Mouse (Mus musculus): Measurements from ENCODE around the gene Spred2. TPM values are rescaled to one million over a fixed set of nuclear protein-coding genes. Genes with fewer than 3 reads are reported as not detected.

Spred2 gene
- polyA plus RNA-seq, 1 experiment, result 25.4 TPM

DNA sequence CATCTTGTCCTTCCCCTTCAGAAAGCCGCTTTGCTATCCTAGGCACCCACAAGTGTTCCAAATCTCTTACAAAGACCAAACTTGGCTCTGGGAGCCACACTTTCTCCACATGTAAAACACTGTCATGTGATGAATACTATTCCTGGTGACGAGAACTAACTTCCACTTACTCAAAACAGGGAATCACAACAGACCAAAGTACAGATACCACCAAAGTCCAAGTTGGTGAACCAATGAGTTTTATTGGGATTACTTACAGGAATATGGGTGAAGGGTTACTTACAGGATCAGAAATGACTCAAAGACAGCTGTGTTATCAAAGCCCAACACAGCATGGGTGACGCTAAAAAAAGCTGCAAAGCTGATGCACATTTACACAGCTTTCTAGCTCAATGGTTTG is 30.9 kb upstream of the Spred2 start:
- 94% methylated on average over 3 of the region's 3 CpGs for WGBS
- Histone ChIP-seq H3K4me3 (ENCODE audit: control insufficient read depth, insufficient read depth, low read length) (no peak overlapping the region), H3K4me1 (replicated peaks; ENCODE audit: control insufficient read depth, insufficient read depth, low read length) (peaks cover 5% of the 10 kb centered on the region; the same call in 1 of the 2 replicates), H3K27me3 (ENCODE audit: control insufficient read depth, insufficient read depth, low read length) (no peaks in the 10 kb centered on the region), H3K36me3 (ENCODE audit: control insufficient read depth, insufficient read depth, low read length) (no peaks in the 10 kb centered on the region), H3K27ac (ENCODE audit: control insufficient read depth, insufficient read depth, low read length) (no peak overlapping the region)
- TF ChIP-seq CTCF (IDR thresholded peaks at IDR 0.05; ENCODE audit: borderline replicate concordance, control insufficient read depth, extremely low read depth, insufficient read depth, low read length, poor library complexity) (no peak), POLR2A (IDR thresholded peaks at IDR 0.05; ENCODE audit: control insufficient read depth, extremely low read depth, insufficient read depth, low read length, poor library complexity) (no peak)
- DNase-seq, result no peak

DNA sequence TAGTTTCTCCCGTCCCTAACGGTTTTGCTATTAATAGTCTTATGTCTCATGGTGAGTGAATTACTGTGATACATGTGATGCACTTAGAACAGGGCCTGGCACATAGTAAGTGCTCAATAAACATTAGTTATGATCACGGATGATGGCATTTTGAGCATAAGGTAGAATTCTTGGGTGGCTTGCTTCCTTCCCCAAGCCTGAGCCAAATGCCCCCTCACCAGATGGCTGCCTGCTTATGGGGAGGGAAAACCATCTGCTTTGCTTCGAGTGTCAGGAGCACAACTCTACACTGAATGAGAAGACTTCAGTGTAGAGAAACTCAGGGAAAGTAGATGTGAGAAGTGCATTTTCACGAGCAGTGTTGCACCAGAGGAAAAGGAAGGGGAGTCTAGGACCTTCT is 24.6 kb upstream of the Spred2 start:
- Histone ChIP-seq H3K27me3 (ENCODE audit: control insufficient read depth, insufficient read depth, low read length) (no peaks in the 10 kb centered on the region), H3K4me1 (replicated peaks; ENCODE audit: control insufficient read depth, insufficient read depth, low read length) (no peaks in the 10 kb centered on the region; the same call in 1 of the 2 replicates), H3K27ac (ENCODE audit: control insufficient read depth, insufficient read depth, low read length) (no peak overlapping the region), H3K36me3 (ENCODE audit: control insufficient read depth, insufficient read depth, low read length) (no peaks in the 10 kb centered on the region), H3K4me3 (ENCODE audit: control insufficient read depth, insufficient read depth, low read length) (no peak overlapping the region)
- TF ChIP-seq POLR2A (IDR thresholded peaks at IDR 0.05; ENCODE audit: control insufficient read depth, extremely low read depth, insufficient read depth, low read length, poor library complexity), result no peak
- no peak for TF ChIP-seq CTCF (IDR thresholded peaks at IDR 0.05; ENCODE audit: borderline replicate concordance, control insufficient read depth, extremely low read depth, insufficient read depth, low read length, poor library complexity)
- 86% methylated on average over 5 of the region's 5 CpGs for WGBS
- DNase-seq, result no peak

- no peaks in the 10 kb centered on the region for H3K27me3 ChIP-seq (ENCODE audit: control insufficient read depth, insufficient read depth, low read length)
- no peak overlapping the region for H3K4me3 ChIP-seq (ENCODE audit: control insufficient read depth, insufficient read depth, low read length)
- H3K36me3 ChIP-seq (ENCODE audit: control insufficient read depth, insufficient read depth, low read length), result no peaks in the 10 kb centered on the region
- TF ChIP-seq CTCF (IDR thresholded peaks at IDR 0.05; ENCODE audit: borderline replicate concordance, control insufficient read depth, extremely low read depth, insufficient read depth, low read length, poor library complexity) (no peak), POLR2A (IDR thresholded peaks at IDR 0.05; ENCODE audit: control insufficient read depth, extremely low read depth, insufficient read depth, low read length, poor library complexity) (no peak)
- no peak for DNase-seq
- 89% methylated on average over 4 of the region's 4 CpGs for WGBS
- no peaks in the 10 kb centered on the region; the same call in 1 of the 2 replicates for H3K4me1 ChIP-seq (replicated peaks; ENCODE audit: control insufficient read depth, insufficient read depth, low read length)
- H3K27ac ChIP-seq (ENCODE audit: control insufficient read depth, insufficient read depth, low read length), result no peak overlapping the region
Measured at GRCm38 (mm10) chr11:19900712-19901111, 23.5 kb upstream of the Spred2 start.

DNA sequence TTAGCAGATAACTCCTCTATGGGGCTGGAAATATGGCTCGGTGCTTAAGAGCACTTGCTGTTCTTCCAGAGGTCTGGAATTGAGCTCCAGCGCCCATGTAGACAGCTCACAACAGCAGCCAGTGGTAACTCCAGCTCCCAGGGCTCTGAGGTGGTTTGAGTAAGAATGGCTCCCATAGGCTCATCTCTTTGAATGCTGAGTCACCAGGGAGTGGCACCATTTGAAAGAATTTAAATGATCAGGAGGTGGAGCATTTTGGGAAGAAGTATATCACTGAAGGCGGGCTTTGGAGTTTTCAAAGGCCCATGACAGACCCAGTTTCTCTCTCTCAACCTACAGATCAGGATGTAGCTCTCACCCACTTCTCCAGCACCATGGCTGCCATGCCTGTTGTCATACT is 13.0 kb upstream of the Spred2 start:
- 96% methylated on average over 3 of the region's 3 CpGs for WGBS
- no peak for DNase-seq
- Histone ChIP-seq H3K27ac (ENCODE audit: control insufficient read depth, insufficient read depth, low read length) (no peak overlapping the region), H3K27me3 (ENCODE audit: control insufficient read depth, insufficient read depth, low read length) (no peaks in the 10 kb centered on the region), H3K4me3 (ENCODE audit: control insufficient read depth, insufficient read depth, low read length) (no peak overlapping the region), H3K36me3 (ENCODE audit: control insufficient read depth, insufficient read depth, low read length) (no peaks in the 10 kb centered on the region), H3K4me1 (replicated peaks; ENCODE audit: control insufficient read depth, insufficient read depth, low read length) (no peaks in the 10 kb centered on the region)
- TF ChIP-seq POLR2A (IDR thresholded peaks at IDR 0.05; ENCODE audit: control insufficient read depth, extremely low read depth, insufficient read depth, low read length, poor library complexity) (no peak), CTCF (IDR thresholded peaks at IDR 0.05; ENCODE audit: borderline replicate concordance, control insufficient read depth, extremely low read depth, insufficient read depth, low read length, poor library complexity) (no peak)

DNA sequence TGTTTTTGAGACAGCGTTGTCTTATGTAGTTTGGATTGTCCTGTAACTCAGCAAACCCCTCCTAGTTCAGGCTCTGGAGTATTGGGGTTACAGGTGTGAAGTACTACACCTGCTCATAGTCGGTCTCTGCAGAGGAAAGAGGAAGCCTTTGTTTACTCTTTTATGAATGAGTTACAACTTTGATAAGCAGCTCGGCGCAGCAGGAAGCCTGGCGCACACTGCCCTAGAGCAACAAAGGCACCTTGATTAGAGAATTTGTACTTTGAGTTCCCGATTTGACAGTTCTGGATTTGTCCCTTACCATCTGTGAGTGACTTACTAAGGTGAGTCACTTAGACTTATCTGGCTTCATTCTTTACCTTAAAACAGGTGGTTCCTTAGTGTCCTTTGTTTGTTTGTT is 12.0 kb upstream of the Spred2 start:
- Histone ChIP-seq H3K27me3 (ENCODE audit: control insufficient read depth, insufficient read depth, low read length) (no peaks in the 10 kb centered on the region), H3K4me1 (replicated peaks; ENCODE audit: control insufficient read depth, insufficient read depth, low read length) (no peaks in the 10 kb centered on the region), H3K27ac (ENCODE audit: control insufficient read depth, insufficient read depth, low read length) (no peak overlapping the region), H3K36me3 (ENCODE audit: control insufficient read depth, insufficient read depth, low read length) (no peaks in the 10 kb centered on the region), H3K4me3 (ENCODE audit: control insufficient read depth, insufficient read depth, low read length) (no peak overlapping the region)
- TF ChIP-seq CTCF (IDR thresholded peaks at IDR 0.05; ENCODE audit: borderline replicate concordance, control insufficient read depth, extremely low read depth, insufficient read depth, low read length, poor library complexity) (no peak), POLR2A (IDR thresholded peaks at IDR 0.05; ENCODE audit: control insufficient read depth, extremely low read depth, insufficient read depth, low read length, poor library complexity) (no peak)
- DNase-seq, result no peak
- WGBS, result 64% methylated on average over 6 of the region's 6 CpGs

DNA sequence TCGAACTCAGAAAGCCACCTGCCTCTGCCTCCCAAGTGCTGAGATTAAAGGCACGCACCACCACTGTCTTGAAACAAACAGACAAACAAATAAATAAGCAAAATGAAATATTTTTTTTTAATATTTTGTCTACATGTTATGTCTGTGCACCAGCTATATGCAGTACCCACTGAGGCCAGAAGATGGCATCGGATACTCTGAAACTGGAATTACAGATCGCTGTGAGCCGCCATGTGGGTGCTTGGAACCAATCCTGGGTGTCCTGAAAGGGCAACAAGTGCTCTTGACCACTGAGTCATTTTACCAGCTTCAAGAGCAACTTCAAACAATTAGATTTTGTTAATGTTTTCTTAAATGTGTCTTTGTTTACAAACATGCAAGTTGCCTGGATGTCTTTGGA is 11.5 kb upstream of the Spred2 start:
- H3K27ac ChIP-seq (ENCODE audit: control insufficient read depth, insufficient read depth, low read length), result no peak overlapping the region
- no peaks in the 10 kb centered on the region for H3K27me3 ChIP-seq (ENCODE audit: control insufficient read depth, insufficient read depth, low read length)
- H3K4me1 ChIP-seq (replicated peaks; ENCODE audit: control insufficient read depth, insufficient read depth, low read length), result no peaks in the 10 kb centered on the region
- no peaks in the 10 kb centered on the region for H3K36me3 ChIP-seq (ENCODE audit: control insufficient read depth, insufficient read depth, low read length)
- DNase-seq, result peak; percentile 18
- no peak overlapping the region for H3K4me3 ChIP-seq (ENCODE audit: control insufficient read depth, insufficient read depth, low read length)
- 97% methylated on average over 5 of the region's 5 CpGs for WGBS
- TF ChIP-seq CTCF (IDR thresholded peaks at IDR 0.05; ENCODE audit: borderline replicate concordance, control insufficient read depth, extremely low read depth, insufficient read depth, low read length, poor library complexity) (no peak), POLR2A (IDR thresholded peaks at IDR 0.05; ENCODE audit: control insufficient read depth, extremely low read depth, insufficient read depth, low read length, poor library complexity) (no peak)

GRCm38 (mm10) chr11:19913761-19914160 is 10.4 kb upstream of the Spred2 start:
- no peaks in the 10 kb centered on the region for H3K27me3 ChIP-seq (ENCODE audit: control insufficient read depth, insufficient read depth, low read length)
- H3K4me3 ChIP-seq (ENCODE audit: control insufficient read depth, insufficient read depth, low read length), result no peak overlapping the region
- TF ChIP-seq POLR2A (IDR thresholded peaks at IDR 0.05; ENCODE audit: control insufficient read depth, extremely low read depth, insufficient read depth, low read length, poor library complexity), result no peak
- DNase-seq, result no peak
- H3K36me3 ChIP-seq (ENCODE audit: control insufficient read depth, insufficient read depth, low read length), result no peaks in the 10 kb centered on the region
- H3K4me1 ChIP-seq (replicated peaks; ENCODE audit: control insufficient read depth, insufficient read depth, low read length), result peaks cover 6% of the 10 kb centered on the region
- no peak overlapping the region for H3K27ac ChIP-seq (ENCODE audit: control insufficient read depth, insufficient read depth, low read length)
- WGBS, result 98% methylated on average over 4 of the region's 4 CpGs

All from thymus, adult 2 months (tissue).